In genomic region chr6:31455376-31455775, GRCm38 (mm10) we compare ENCODE assay signal across 21 mouse cellular contexts. TPM values are rescaled to one million over a fixed set of nuclear protein-coding genes. Genes with fewer than 3 reads are reported as not detected.
DNase-seq lines count a peak whose midpoint lies in the region; TF ChIP-seq lines count a peak whose summit lies in the region.
"Had no signal": no experiment of that assay in that cellular context is flagged by ENCODE, and none has a peak within 500 bp of the region (broad histone marks: within the 10 kb centered on the region; RNA-seq: fewer than 3 reads in every experiment).

No protein-coding gene starts in this region.

- no peak for TF ChIP-seq CTCF in kidney, adult 2 months (conservative IDR thresholded peaks at IDR 0.05; ENCODE audit: insufficient read depth, insufficient read length, low read depth, low read length)

- no peak for TF ChIP-seq POLR2A in kidney, adult 2 months (IDR thresholded peaks at IDR 0.05; ENCODE audit: low read depth, low read length)

- H3K4me3 ChIP-seq in kidney, adult 2 months (ENCODE audit: insufficient read depth, low read depth, low read length), result no peak overlapping the region
- H3K4me3 ChIP-seq: forebrain, embryonic 13.5 days; heart, embryonic 15.5 days; myocyte; neural tube, embryonic 13.5 days had no signal

- peaks cover 5% of the 10 kb centered on the region for H3K36me3 ChIP-seq in kidney, adult 2 months (ENCODE audit: control insufficient read depth, insufficient read depth, low read length)

- H3K27me3 ChIP-seq in kidney, adult 2 months (replicated peaks; ENCODE audit: control insufficient read depth, insufficient read depth, low read length), result no peaks in the 10 kb centered on the region
- H3K27me3 ChIP-seq: forebrain, embryonic 13.5 days; heart, embryonic 15.5 days; neural tube, embryonic 13.5 days had no signal

- peaks cover 16% of the 10 kb centered on the region; the same call in 1 of the 2 replicates for H3K4me1 ChIP-seq in kidney, adult 2 months (ENCODE audit: control insufficient read depth, insufficient read depth, low read length)
- H3K4me1 ChIP-seq: forebrain, embryonic 13.5 days; heart, embryonic 15.5 days; neural tube, embryonic 13.5 days had no signal

- 63% methylated on average over 2 of the region's 2 CpGs for WGBS in kidney, adult 2 months

- H3K27ac ChIP-seq in kidney, adult 2 months (ENCODE audit: insufficient read depth, low read depth, low read length), result 0 out of 2 replicates have a peak overlapping the region, but pooled peaks have one; percentile 35
- H3K27ac ChIP-seq: forebrain, embryonic 13.5 days; hindbrain, embryonic 14.5 days; neural tube, embryonic 13.5 days; stomach, postnatal 0 days had no signal

- DNase-seq in kidney, adult 2 months, result peak; percentile 46
- DNase-seq in kidney, postnatal 10 days, result no peak
- peak; percentile 36 to 54 for DNase-seq in layer of hippocampus, adult 8-10 months (ENCODE audit: low spot score in 2 of 2)
- no peak for DNase-seq in layer of hippocampus, postnatal 36 days
- peak; percentile 31 for DNase-seq in adipocyte (ENCODE audit: low spot score)
- DNase-seq in brain, adult 2 months (ENCODE audit: low read depth, low spot score), result peak; percentile 78
- DNase-seq in spleen, postnatal 10 days (ENCODE audit: low spot score in 2 of 2), result no peak
- DNase-seq: adrenal gland, adult 8-10 months; cerebellum, adult 8-10 months; gastrocnemius, postnatal 25 days; heart, postnatal 36 days; lung, postnatal 4 days; midbrain, embryonic 14.5 days; retina, postnatal 1 day; right cerebral cortex, postnatal 4 days had no signal

RNA-seq across cellular contexts. Expression of gene Mkln1, which starts 56.8 kb away (rescaled TPM):
- polyA plus RNA-seq in kidney, adult 2 months (2012; rRNA removed), result 50.4 and 84.5 TPM in 2 replicates
- 100 to 1,000 TPM; 160 to 192 (median 175) TPM for total RNA-seq in layer of hippocampus, adult 8-10 months (2022)
- total RNA-seq in layer of hippocampus, postnatal 36 days (2021), result 100 to 1,000 TPM; 162 to 166 TPM

Comparison
In these comparisons a context has a peak if more than half of its experiments do, and no peak if none do; other contexts are left out.
1. DNase-seq: peak in kidney, adult 2 months (single experiment), layer of hippocampus, adult 8-10 months (2 of 2), adipocyte (single experiment) and brain, adult 2 months (single experiment); none in kidney, postnatal 10 days (single experiment), layer of hippocampus, postnatal 36 days (0 of 2) and spleen, postnatal 10 days (0 of 2).